Mouse (Mus musculus) MEL (cell line): Measurements from ENCODE around the gene Adamtsl3.

Experiments
- CTCF ChIP-seq, 3 experiments: IDR thresholded peaks in 2 of 3; conservative IDR thresholded peaks in 1 of 3; 2 replicates each; pipeline ENCODE4 v1.5.1; 2011 to 2012; ENCODE audit warnings: low read length in 3 of 3, low read depth in 2 of 3, mild to moderate bottlenecking in 2 of 3, improper control_type of control experiment in 1 of 3, inconsistent platforms in 1 of 3, mixed read lengths in 1 of 3, moderate library complexity in 1 of 3; ENCODE audit not compliant: control insufficient read depth in 1 of 3, insufficient read depth in 1 of 3, poor library complexity in 1 of 3, severe bottlenecking in 1 of 3
- JUND ChIP-seq: IDR thresholded peaks from 2 replicates; pipeline ENCODE4 v1.6.1; 2011; ENCODE audit warnings: low read depth, mild to moderate bottlenecking, improper control_type of control experiment, low read length
- MAFK ChIP-seq: IDR thresholded peaks from 2 replicates; pipeline ENCODE4 v1.6.1; 2011; ENCODE audit warnings: low read depth, mild to moderate bottlenecking, low read length, improper control_type of control experiment, borderline replicate concordance
- POLR2A ChIP-seq, 2 experiments: IDR thresholded peaks; 2 replicates each; pipeline ENCODE4 v1.6.1; 2011 to 2012; ENCODE audit warnings: low read length in 2 of 2, mild to moderate bottlenecking in 2 of 2, control low read depth in 1 of 2, improper control_type of control experiment in 1 of 2, low read depth in 1 of 2, moderate library complexity in 1 of 2; ENCODE audit not compliant: control insufficient read depth in 1 of 2, insufficient read depth in 1 of 2, poor library complexity in 1 of 2
- TCF12 ChIP-seq: IDR thresholded peaks from 2 replicates; pipeline ENCODE4 v1.6.1; 2014; ENCODE audit warnings: low read depth, mild to moderate bottlenecking, inconsistent platforms, low read length, improper control_type of control experiment, moderate library complexity
- USF2 ChIP-seq, 2 experiments: IDR thresholded peaks; 2 replicates each; pipeline ENCODE4 v1.6.1; 2011 to 2012; ENCODE audit warnings: improper control_type of control experiment in 2 of 2, low read length in 2 of 2, borderline replicate concordance in 1 of 2, inconsistent platforms in 1 of 2, low read depth in 1 of 2, mild to moderate bottlenecking in 1 of 2; ENCODE audit not compliant: insufficient read depth in 1 of 2

GRCm38 (mm10) chr7:82533747-82534504 lies 198.4 kb downstream of the Adamtsl3 start:
- TF ChIP-seq CTCF (IDR thresholded peaks at IDR 0.05 in 2 of 3, conservative IDR thresholded peaks at IDR 0.05 in 1 of 3; ENCODE audit: control insufficient read depth in 1 of 3, insufficient read depth in 1 of 3, low read depth in 2 of 3, low read length in 3 of 3, poor library complexity in 1 of 3, severe bottlenecking in 1 of 3): no peak
- TF ChIP-seq TCF12: no peak
- no peak for TF ChIP-seq POLR2A (IDR thresholded peaks at IDR 0.05; ENCODE audit: control insufficient read depth in 1 of 2, insufficient read depth in 1 of 2, low read depth in 1 of 2, low read length in 2 of 2, poor library complexity in 1 of 2)
- no peak for TF ChIP-seq USF2 (IDR thresholded peaks at IDR 0.05; ENCODE audit: borderline replicate concordance in 1 of 2, insufficient read depth in 1 of 2, low read depth in 1 of 2, low read length in 2 of 2)
- TF ChIP-seq MAFK: no peak
- TF ChIP-seq JUND: no peak
